Mouse (Mus musculus) forebrain, embryonic 11.5 days (tissue): Measurements from ENCODE around the gene B3galnt1. TPM values are rescaled to one million over a fixed set of nuclear protein-coding genes. Genes with fewer than 3 reads are reported as not detected.

Experiments used
- ATAC-seq: fragments of 200-750 bp; cut with Nextera tagmentation; replicated peaks from 2 replicates; pipeline ENCODE4 v1.8.0; 2017; ENCODE audit warnings: moderate TSS enrichment; ENCODE audit not compliant: low FRiP score
- DNase-seq: peaks from one replicate; pipeline ENCODE4 v3.0.0-alpha.2; 2017; ENCODE audit warnings: low spot score
- H3K27ac ChIP-seq: fragments of 300-500 bp; sonication (generic); 2 replicates; pipeline ENCODE4 v1.5.1; 2014; ENCODE audit warnings: low read depth, low read length
- H3K27me3 ChIP-seq: fragments of 300-500 bp; sonication (generic); 2 replicates; pipeline ENCODE4 v1.6.1; 2014; ENCODE audit warnings: mild to moderate bottlenecking, low read length, mixed read lengths; ENCODE audit not compliant: control insufficient read depth, insufficient read depth
- H3K36me3 ChIP-seq: fragments of 300-500 bp; sonication (generic); 2 replicates; pipeline ENCODE4 v1.6.1; 2014; ENCODE audit warnings: mild to moderate bottlenecking, low read length, moderate library complexity, mixed read lengths; ENCODE audit not compliant: control insufficient read depth, insufficient read depth
- H3K4me1 ChIP-seq: fragments of 300-500 bp; sonication (generic); replicated peaks from 2 replicates; pipeline ENCODE4 v1.6.1; 2014; ENCODE audit warnings: low read length, mixed read lengths; ENCODE audit not compliant: control insufficient read depth, insufficient read depth
- H3K4me2 ChIP-seq: fragments of 300-500 bp; sonication (generic); 2 replicates; pipeline ENCODE4 v1.6.1; 2014; ENCODE audit warnings: low read depth, mild to moderate bottlenecking, low read length, moderate library complexity, mixed read lengths; ENCODE audit not compliant: severe bottlenecking
- H3K4me3 ChIP-seq: fragments of 300-500 bp; sonication (generic); 2 replicates; pipeline ENCODE4 v1.5.1; 2014; ENCODE audit warnings: low read depth, low read length
- H3K9ac ChIP-seq: fragments of 300-500 bp; sonication (generic); 2 replicates; pipeline ENCODE4 v1.6.1; 2014; ENCODE audit warnings: low read length
- H3K9me3 ChIP-seq: fragments of 300-500 bp; sonication (generic); 2 replicates; pipeline ENCODE4 v1.6.1; 2016; ENCODE audit warnings: low read length, mixed read lengths; ENCODE audit not compliant: control insufficient read depth
- WGBS: fragments of 180-500 bp; shearing (Covaris S2); extraction: QIAGEN DNeasy Blood & Tissue Kit; methylation state at CpG from one replicate; pipeline ENCODE4 v1.1.7; 2014; 5-methylcytosine and 5-hydroxymethylcytosine counted together
- polyA plus RNA-seq: library from polyadenylated mRNA; unstranded; fragments of >200 nt; fragmentation: Nextera tagmentation; extraction: Ambion mirVana; gene quantifications from 2 replicates; pipeline ENCODE4 v1.2.1, GENCODE M21; 2014

Gene B3galnt1
- polyA plus RNA-seq, 1 experiment from 2014 or later = 33.4 TPM

DNA sequence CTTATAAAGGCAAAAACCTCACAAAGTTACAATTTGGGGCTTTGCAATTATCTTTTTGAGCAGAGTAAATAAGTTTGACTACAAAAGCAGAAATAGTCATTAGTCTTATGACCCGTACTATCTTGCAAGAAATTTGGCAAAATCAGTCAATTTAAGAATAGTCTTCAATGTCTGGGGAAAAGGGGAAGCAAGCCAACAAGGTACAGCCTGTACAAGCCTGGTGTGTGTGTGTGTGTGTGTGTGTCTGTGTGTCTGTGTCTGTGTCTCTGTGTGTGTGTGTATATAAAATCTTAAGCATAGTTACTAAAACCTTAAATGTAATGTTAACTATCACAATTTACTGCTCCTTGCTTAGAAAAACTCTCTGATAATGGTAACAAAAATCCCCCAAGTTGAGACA lies 8.2 kb upstream of the B3galnt1 start:
- DNase-seq (no peak), ATAC-seq (no peak)
- H3K36me3 ChIP-seq = no peaks in the 10 kb centered on the region
- H3K4me2 ChIP-seq = no peak overlapping the region
- H3K9me3 ChIP-seq = no peaks in the 10 kb centered on the region
- no peaks in the 10 kb centered on the region for H3K27me3 ChIP-seq
- no peak overlapping the region for H3K9ac ChIP-seq
- no peak overlapping the region for H3K4me3 ChIP-seq
- no peak overlapping the region for H3K27ac ChIP-seq
- H3K4me1 ChIP-seq = no peaks in the 10 kb centered on the region
- WGBS = 92% methylated on average over 1 of the region's 1 CpGs

DNA sequence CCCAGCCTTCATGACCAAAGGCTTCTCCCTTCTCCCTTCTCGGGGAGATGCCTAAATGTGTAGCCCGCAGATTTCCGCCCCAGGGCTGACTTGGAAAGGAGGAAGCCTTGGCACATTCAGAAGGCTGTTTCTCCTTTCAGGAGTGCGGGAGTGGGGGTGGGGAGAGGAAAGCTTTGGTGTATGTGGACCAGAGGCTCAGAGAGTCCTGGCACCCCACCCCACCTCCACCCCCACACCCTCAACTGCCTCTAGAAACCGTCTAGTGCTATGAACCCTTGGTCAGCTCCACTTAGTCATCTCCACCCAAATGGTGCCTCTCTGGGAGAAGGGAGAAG lies 373 bp upstream of the B3galnt1 start:
- H3K4me3 ChIP-seq = peak overlapping the region; percentile 73
- ATAC-seq = peak; percentile 19
- no peaks in the 10 kb centered on the region for H3K36me3 ChIP-seq
- H3K4me2 ChIP-seq = peak overlapping the region; percentile 79
- no peaks in the 10 kb centered on the region for H3K27me3 ChIP-seq
- 24% methylated on average over 5 of the region's 5 CpGs for WGBS
- no peak overlapping the region for H3K27ac ChIP-seq
- peak; percentile 51 for DNase-seq
- peak overlapping the region; percentile 82; the same call in 1 of the 2 replicates for H3K9ac ChIP-seq
- peaks cover 2% of the 10 kb centered on the region; the same call in 1 of the 2 replicates for H3K4me1 ChIP-seq
- no peaks in the 10 kb centered on the region for H3K9me3 ChIP-seq

DNA sequence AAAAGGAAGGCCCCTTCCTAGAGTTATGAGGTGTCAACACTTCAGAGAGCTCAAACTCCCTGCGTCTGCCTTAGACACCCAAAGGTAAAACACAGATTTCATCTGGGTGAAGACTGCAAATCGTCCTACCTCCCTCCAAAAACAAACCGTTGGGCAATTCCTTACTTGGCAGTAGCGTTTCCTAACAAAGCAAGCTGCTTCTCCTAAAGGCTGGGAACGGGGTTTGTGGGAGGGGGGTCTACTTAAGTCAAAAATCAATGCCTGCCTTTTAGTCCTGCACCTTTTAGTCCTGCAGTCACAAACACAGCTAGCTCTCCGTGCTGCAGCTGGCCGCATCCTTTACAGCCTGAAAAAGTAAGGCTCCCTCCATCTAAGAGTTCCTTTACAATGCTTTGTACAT lies 944 bp downstream of the B3galnt1 start:
- Histone ChIP-seq H3K4me1 (peaks cover 2% of the 10 kb centered on the region; the same call in 1 of the 2 replicates), H3K36me3 (no peaks in the 10 kb centered on the region), H3K9ac (peak overlapping the region; percentile 82), H3K27me3 (no peaks in the 10 kb centered on the region), H3K4me2 (peak overlapping the region; percentile 79), H3K27ac (no peak overlapping the region), H3K4me3 (peak overlapping the region; percentile 73), H3K9me3 (no peaks in the 10 kb centered on the region)
- DNase-seq (no peak), ATAC-seq (no peak; the same call in 1 of the 2 replicates)
- WGBS = 7% methylated on average over 7 of the region's 7 CpGs

DNA sequence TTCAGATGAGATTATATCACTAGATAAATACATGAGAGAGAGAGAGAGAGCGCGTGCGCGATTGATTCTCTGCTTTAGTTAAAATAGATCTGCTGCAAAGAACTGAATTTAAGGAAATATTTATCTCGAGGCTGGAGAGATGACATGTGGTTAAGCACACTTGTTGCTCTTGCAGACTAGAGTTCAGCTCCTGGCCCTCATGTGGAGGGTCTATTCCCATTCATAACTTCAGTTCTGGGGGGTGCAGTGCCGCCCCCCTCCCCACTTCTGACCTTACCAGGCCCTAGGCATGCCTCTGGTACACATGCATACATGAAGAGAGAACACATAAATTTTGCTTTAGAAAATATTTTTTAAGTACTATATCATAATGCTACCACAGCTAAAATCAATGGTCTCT lies 1.5 kb downstream of the B3galnt1 start:
- H3K36me3 ChIP-seq = no peaks in the 10 kb centered on the region
- no peak for DNase-seq
- no peak for ATAC-seq
- H3K4me1 ChIP-seq = peaks cover 2% of the 10 kb centered on the region; the same call in 1 of the 2 replicates
- H3K27me3 ChIP-seq = no peaks in the 10 kb centered on the region
- H3K9ac ChIP-seq = no peak overlapping the region
- H3K27ac ChIP-seq = no peak overlapping the region
- WGBS = 87% methylated on average over 6 of the region's 6 CpGs
- H3K4me3 ChIP-seq = no peak overlapping the region
- peak overlapping the region; percentile 79; the same call in 1 of the 2 replicates for H3K4me2 ChIP-seq
- no peaks in the 10 kb centered on the region for H3K9me3 ChIP-seq

DNA sequence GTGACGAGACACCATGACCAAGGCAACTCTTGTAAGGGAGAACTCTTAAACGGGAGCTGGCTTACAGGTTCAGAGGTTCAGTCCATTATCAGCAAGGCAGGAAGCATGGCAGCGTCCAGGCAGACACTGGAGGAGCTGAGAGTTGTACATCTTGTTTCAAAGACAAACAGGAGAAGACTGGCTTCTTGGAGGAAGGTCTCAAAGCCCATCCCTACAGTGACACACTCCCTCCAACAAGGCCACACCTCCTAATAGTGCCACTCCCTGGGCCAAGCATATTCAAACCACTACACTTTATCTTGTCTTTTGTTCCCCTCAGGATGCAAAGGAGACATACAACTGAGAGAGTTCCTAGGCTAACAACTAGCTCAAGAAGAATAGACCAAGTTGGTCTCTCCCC lies 2.6 kb downstream of the B3galnt1 start:
- Histone ChIP-seq H3K27ac (no peak overlapping the region), H3K36me3 (no peaks in the 10 kb centered on the region), H3K4me2 (no peak overlapping the region), H3K4me3 (no peak overlapping the region), H3K9ac (no peak overlapping the region), H3K4me1 (peaks cover 2% of the 10 kb centered on the region; the same call in 1 of the 2 replicates), H3K9me3 (no peaks in the 10 kb centered on the region), H3K27me3 (no peaks in the 10 kb centered on the region)
- ATAC-seq = no peak
- DNase-seq = no peak
- 94% methylated on average over 3 of the region's 3 CpGs for WGBS

DNA sequence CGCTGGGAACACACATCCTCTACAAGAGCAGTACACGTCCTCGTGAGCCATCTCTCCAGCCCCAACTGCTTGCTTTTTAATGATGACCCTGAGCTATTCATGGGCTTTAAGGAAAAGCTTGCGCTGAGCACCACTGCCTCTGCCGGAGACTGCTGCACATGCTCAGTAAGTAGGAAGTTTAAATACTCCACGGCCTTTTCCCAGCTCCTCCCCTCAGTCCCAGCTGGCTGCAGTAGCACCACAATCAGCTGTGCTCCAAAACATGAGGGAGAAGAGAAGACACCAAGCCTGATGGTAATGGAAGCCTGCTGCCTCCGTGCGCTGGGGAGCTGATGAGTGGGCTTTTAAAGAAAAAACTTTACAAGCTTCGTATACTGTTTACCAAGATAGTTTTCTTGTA lies 4.7 kb downstream of the B3galnt1 start:
- no peaks in the 10 kb centered on the region for H3K9me3 ChIP-seq
- WGBS = 78% methylated on average over 9 of the region's 9 CpGs

DNA sequence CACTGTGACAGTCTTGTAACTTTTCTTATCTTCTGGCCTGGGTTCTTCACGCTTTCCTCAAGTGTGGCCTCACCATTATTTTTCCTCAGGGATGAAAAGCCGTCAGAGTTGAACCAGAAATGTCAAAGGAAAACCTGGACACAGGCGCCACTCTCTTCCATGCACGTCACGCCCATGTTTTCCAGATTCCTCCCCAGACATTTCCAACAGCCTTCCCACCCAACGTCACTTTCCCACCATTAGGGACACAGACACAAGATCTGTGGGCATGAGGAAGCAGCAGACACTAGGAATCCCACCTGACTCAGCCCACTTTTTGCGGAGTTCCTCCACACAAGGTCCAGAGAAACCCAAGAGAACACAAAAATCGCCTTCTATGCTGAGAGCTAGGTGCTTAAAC lies 5.3 kb downstream of the B3galnt1 start:
- Histone ChIP-seq H3K27ac (no peak overlapping the region), H3K36me3 (no peaks in the 10 kb centered on the region), H3K4me1 (peaks cover 2% of the 10 kb centered on the region; the same call in 1 of the 2 replicates), H3K4me3 (no peak overlapping the region), H3K27me3 (no peaks in the 10 kb centered on the region), H3K9me3 (no peaks in the 10 kb centered on the region), H3K4me2 (no peak overlapping the region), H3K9ac (no peak overlapping the region)
- 91% methylated on average over 8 of the region's 8 CpGs for WGBS
- DNase-seq = no peak
- no peak for ATAC-seq

More for the DNA sequence above, 4.7 kb downstream of the B3galnt1 start:
- no peaks in the 10 kb centered on the region for H3K36me3 ChIP-seq
- ATAC-seq (no peak), DNase-seq (no peak)
- no peak overlapping the region for H3K27ac ChIP-seq
- H3K4me1 ChIP-seq = peaks cover 2% of the 10 kb centered on the region; the same call in 1 of the 2 replicates
- no peak overlapping the region for H3K9ac ChIP-seq
- no peaks in the 10 kb centered on the region for H3K27me3 ChIP-seq
- no peak overlapping the region for H3K4me2 ChIP-seq
- no peak overlapping the region for H3K4me3 ChIP-seq

DNA sequence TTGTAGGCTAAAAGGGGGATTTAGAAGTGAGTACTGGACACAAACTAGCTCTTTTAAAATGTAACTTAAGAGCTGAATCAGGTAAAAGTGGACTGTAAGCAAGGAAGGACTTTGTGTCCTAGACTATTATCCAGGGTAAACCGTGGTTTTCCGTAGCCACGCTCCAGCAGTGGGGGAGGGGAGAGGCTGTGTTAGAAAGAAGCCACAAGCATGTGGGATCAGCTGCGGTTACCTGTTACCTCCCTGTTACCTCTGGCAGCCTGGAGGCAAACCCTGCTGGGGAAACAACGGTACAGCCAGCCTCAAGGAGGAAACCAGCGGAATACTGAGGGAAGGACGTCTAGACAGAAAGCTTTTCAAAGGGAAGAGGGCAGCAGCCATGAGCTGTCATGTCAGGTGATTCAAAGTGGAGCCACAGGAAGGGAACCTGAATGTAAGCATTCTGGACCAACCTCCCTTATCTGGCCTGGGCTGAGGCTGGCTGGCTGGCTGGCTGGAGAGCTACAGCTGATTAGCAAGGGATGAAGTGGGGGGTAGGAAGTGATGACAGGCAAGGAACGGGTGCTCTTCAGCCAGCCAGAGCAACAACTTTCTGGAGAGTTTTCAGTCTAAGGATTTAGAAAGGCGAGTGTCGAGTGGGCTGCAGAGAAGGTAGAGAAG lies 10.5 kb downstream of the B3galnt1 start:
- no peak for DNase-seq
- no peak overlapping the region for H3K27ac ChIP-seq
- no peaks in the 10 kb centered on the region for H3K36me3 ChIP-seq
- H3K9me3 ChIP-seq = no peaks in the 10 kb centered on the region
- no peak overlapping the region for H3K9ac ChIP-seq
- no peaks in the 10 kb centered on the region for H3K4me1 ChIP-seq
- H3K27me3 ChIP-seq = no peaks in the 10 kb centered on the region
- ATAC-seq = no peak
- WGBS = 40% methylated on average over 10 of the region's 10 CpGs
- no peak overlapping the region for H3K4me2 ChIP-seq
- no peak overlapping the region for H3K4me3 ChIP-seq

DNA sequence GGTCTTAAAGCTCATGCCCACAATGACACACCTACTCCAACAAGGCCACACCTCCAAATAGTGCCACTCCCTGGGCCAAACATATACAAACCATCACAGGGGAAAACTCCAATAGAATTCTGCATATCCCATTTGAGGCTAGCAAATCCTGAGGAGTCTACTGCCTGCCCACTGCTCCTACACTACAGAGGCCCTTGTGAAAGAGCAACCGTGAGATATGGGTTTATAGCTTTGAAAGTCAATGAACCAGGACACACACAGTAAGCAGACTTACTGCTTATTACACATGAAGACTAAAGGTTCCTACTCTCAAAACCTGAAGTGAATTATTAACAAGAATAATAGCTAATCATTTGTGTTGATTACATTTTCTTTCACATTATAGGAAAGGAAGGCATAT lies 15.0 kb downstream of the B3galnt1 start:
- H3K4me1 ChIP-seq = no peaks in the 10 kb centered on the region
- no peak overlapping the region for H3K4me2 ChIP-seq
- DNase-seq = no peak
- H3K4me3 ChIP-seq = no peak overlapping the region
- no peaks in the 10 kb centered on the region for H3K36me3 ChIP-seq
- ATAC-seq = no peak
- 94% methylated on average over 1 of the region's 1 CpGs for WGBS
- no peak overlapping the region for H3K27ac ChIP-seq
- no peaks in the 10 kb centered on the region for H3K27me3 ChIP-seq
- no peaks in the 10 kb centered on the region for H3K9me3 ChIP-seq
- H3K9ac ChIP-seq = no peak overlapping the region
